Mouse (Mus musculus): Measurements from ENCODE around the gene Scn4b. TPM values are rescaled to one million over a fixed set of nuclear protein-coding genes. Genes with fewer than 3 reads are reported as not detected.

Scn4b gene
- polyA plus RNA-seq, 1 experiment from 2014 or later = 1.0 TPM

DNA sequence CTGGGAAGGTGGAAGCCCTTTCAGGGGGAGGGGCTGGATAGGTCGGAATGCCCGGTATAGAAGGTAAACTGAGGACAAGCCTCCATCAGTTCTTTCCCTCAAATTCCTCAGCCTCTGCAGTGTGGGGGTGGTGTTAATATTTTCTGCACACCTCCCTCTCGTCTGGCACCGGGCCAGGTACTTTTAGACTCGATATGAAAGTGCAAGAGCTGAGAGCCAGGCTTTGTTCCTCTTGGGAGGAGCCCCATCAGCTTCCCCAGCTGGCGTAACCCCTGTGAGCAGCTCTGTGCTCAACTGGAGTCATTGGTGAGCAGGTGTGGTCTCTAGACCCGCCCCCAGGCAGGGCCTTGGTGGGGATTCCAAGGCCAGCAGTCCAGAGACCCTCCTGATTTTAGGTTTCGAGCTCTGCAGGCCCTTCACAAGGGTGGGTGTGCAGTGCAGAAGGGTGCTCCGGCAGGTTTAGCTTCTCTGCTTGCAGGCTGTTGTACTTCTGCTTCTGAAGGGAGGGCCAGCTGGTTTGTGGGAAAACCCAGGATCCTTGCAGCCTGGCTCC, 15.9 kb upstream of the Scn4b start:
- H3K27me3 ChIP-seq (ENCODE audit: insufficient read depth, low read length) = no peaks in the 10 kb centered on the region
- no peaks in the 10 kb centered on the region for H3K9me3 ChIP-seq (ENCODE audit: low read length)
- WGBS = 28% methylated on average over 9 of the region's 9 CpGs
- H3K36me3 ChIP-seq (ENCODE audit: insufficient read depth, low read length) = no peaks in the 10 kb centered on the region
- peak; percentile 47; the same call in 1 of the 2 replicates for ATAC-seq (ENCODE audit: low FRiP score, low TSS enrichment)
- peak overlapping the region; percentile 43 for H3K4me2 ChIP-seq (replicated peaks; ENCODE audit: low read depth, low read length)
- H3K4me1 ChIP-seq (ENCODE audit: insufficient read depth, low read length) = peaks cover 16% of the 10 kb centered on the region
- no peak overlapping the region for H3K27ac ChIP-seq (ENCODE audit: low read length)
- peak overlapping the region; percentile 25 for H3K4me3 ChIP-seq (ENCODE audit: low read length)
- peak overlapping the region; percentile 50 for H3K9ac ChIP-seq (replicated peaks; ENCODE audit: low read length)

- ATAC-seq (ENCODE audit: low FRiP score, low TSS enrichment) = no peak
- H3K9ac ChIP-seq (replicated peaks; ENCODE audit: low read length) = no peak overlapping the region
- no peaks in the 10 kb centered on the region for H3K9me3 ChIP-seq (ENCODE audit: low read length)
- H3K4me2 ChIP-seq (replicated peaks; ENCODE audit: low read depth, low read length) = no peak overlapping the region
- no peak overlapping the region for H3K27ac ChIP-seq (ENCODE audit: low read length)
- WGBS = 93% methylated on average over 14 of the region's 14 CpGs
- H3K27me3 ChIP-seq (ENCODE audit: insufficient read depth, low read length) = no peaks in the 10 kb centered on the region
- peaks cover 7% of the 10 kb centered on the region for H3K4me1 ChIP-seq (ENCODE audit: insufficient read depth, low read length)
- no peak overlapping the region for H3K4me3 ChIP-seq (ENCODE audit: low read length)
- H3K36me3 ChIP-seq (ENCODE audit: insufficient read depth, low read length) = no peaks in the 10 kb centered on the region
These were observed 13.0 kb upstream of the Scn4b start for GRCm38 (mm10) chr9:45125211-45125610.

DNA sequence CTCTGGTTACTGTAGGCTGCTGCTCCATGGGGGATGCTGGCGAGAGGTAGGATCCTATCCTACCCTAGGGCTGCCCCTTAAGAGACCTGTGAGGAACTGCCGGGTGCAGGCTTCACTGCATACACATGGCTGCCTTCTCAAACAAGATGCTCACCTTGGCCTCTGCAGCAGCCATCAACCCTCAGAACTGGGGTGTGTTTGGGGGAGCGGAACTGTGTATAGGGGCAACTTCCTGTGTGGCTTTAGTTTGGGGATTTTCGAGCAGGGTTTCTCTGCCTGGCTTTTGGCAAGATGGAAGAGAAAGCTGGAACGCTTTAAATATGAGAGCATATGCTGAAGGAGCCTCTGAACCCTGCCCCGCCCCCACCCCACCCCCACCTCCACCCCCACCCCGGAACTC, 11.3 kb upstream of the Scn4b start:
- Histone ChIP-seq H3K4me2 (replicated peaks; ENCODE audit: low read depth, low read length) (no peak overlapping the region), H3K36me3 (ENCODE audit: insufficient read depth, low read length) (no peaks in the 10 kb centered on the region), H3K9ac (replicated peaks; ENCODE audit: low read length) (no peak overlapping the region), H3K4me3 (ENCODE audit: low read length) (no peak overlapping the region), H3K4me1 (ENCODE audit: insufficient read depth, low read length) (peaks cover 5% of the 10 kb centered on the region), H3K27me3 (ENCODE audit: insufficient read depth, low read length) (no peaks in the 10 kb centered on the region), H3K27ac (ENCODE audit: low read length) (no peak overlapping the region), H3K9me3 (ENCODE audit: low read length) (no peaks in the 10 kb centered on the region)
- 60% methylated on average over 7 of the region's 7 CpGs for WGBS
- no peak for ATAC-seq (ENCODE audit: low FRiP score, low TSS enrichment)

- no peak overlapping the region for H3K27ac ChIP-seq (ENCODE audit: low read length)
- no peak overlapping the region for H3K9ac ChIP-seq (replicated peaks; ENCODE audit: low read length)
- H3K36me3 ChIP-seq (ENCODE audit: insufficient read depth, low read length) = no peaks in the 10 kb centered on the region
- no peak for ATAC-seq (ENCODE audit: low FRiP score, low TSS enrichment)
- peaks cover 7% of the 10 kb centered on the region; the same call in 1 of the 2 replicates for H3K27me3 ChIP-seq (ENCODE audit: insufficient read depth, low read length)
- 82% methylated on average over 3 of the region's 3 CpGs for WGBS
- H3K9me3 ChIP-seq (ENCODE audit: low read length) = no peaks in the 10 kb centered on the region
- H3K4me2 ChIP-seq (replicated peaks; ENCODE audit: low read depth, low read length) = no peak overlapping the region
- H3K4me1 ChIP-seq (ENCODE audit: insufficient read depth, low read length) = no peaks in the 10 kb centered on the region
- H3K4me3 ChIP-seq (ENCODE audit: low read length) = no peak overlapping the region
These were observed 8.1 kb upstream of the Scn4b start for GRCm38 (mm10) chr9:45130119-45130518.

DNA sequence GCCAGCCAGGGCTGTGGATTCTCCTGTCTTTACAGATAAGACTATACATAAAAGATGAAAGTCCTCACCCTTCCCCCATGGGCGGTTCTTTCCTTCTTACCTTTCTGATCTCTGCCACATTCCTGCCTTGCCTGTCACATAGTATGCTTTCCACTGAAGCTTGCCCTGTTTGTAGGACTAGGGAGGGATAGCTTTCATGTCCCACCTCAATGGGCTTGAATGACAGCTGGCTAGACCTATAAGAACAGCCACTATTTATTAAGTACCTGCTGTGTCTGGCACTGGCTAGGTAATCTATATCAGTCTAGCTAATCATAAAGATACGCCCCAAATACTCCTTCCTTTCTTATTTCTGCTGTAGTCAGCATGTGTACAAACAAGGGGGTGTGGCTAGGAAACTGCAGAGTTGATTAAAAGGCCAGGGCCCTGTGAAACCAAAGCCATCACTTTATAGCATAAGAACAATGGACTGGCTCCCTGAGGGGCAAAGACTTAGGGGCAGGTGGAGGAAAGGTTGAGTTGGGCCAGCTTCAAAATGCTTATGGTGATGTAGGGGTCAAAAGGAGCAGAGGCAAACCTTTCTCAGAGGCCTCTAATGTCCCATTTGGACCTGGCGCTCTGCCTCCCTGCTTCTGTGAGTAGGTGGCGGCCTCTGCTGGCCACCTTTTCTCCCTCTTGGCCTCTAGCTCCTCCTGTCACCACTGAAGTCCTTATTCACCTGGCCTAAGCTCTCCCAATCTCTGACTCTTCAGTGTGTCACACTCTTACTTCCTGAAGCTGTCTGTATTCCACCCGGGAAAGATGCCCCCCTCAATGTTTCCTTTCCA, 4.5 kb upstream of the Scn4b start:
- Histone ChIP-seq H3K27me3 (ENCODE audit: insufficient read depth, low read length) (peaks cover 34% of the 10 kb centered on the region), H3K4me3 (ENCODE audit: low read length) (no peak overlapping the region), H3K9me3 (ENCODE audit: low read length) (no peaks in the 10 kb centered on the region), H3K36me3 (ENCODE audit: insufficient read depth, low read length) (no peaks in the 10 kb centered on the region), H3K4me1 (ENCODE audit: insufficient read depth, low read length) (peaks cover 18% of the 10 kb centered on the region), H3K9ac (replicated peaks; ENCODE audit: low read length) (no peak overlapping the region), H3K27ac (ENCODE audit: low read length) (no peak overlapping the region), H3K4me2 (replicated peaks; ENCODE audit: low read depth, low read length) (no peak overlapping the region)
- WGBS = 23% methylated on average over 5 of the region's 5 CpGs
- no peak for ATAC-seq (ENCODE audit: low FRiP score, low TSS enrichment)

DNA sequence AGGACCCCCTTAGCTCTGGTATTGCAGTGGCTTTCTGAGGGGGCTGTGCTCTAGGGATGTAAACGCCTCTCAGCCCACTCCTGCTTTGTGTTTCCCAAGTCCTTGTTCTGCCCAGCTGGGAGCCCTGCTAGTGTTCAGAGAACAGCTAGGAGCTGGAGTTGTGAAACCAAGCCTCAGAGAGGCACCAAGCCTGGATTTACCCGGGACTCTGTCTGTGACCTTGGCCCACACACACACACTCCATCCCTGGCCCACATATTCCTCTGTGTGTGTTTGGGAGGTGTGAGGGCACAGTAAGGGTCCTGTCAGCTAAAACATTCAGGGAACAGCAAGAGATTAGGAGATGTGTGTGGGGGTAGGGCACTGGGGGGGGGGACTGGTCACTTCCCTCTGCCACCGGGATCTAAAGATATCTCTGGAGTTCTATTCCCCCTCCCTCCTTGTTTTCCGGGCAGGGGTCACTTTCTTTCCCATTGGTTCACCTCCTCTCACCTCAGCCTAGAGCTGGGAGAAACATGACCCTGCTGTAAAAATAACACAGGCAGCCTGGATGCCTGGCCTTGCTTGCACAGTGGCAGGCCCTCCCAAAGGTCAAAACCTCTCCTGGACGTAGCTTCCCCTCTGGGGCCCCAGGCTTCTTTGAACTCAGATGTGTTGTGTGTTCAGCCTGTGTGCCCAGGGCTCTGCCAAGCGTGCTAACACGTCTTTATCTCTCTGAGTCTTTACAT, 1.6 kb upstream of the Scn4b start:
- Histone ChIP-seq H3K4me1 (ENCODE audit: insufficient read depth, low read length) (peaks cover 20% of the 10 kb centered on the region), H3K4me2 (replicated peaks; ENCODE audit: low read depth, low read length) (no peak overlapping the region), H3K27me3 (ENCODE audit: insufficient read depth, low read length) (peaks cover 63% of the 10 kb centered on the region), H3K27ac (ENCODE audit: low read length) (no peak overlapping the region), H3K36me3 (ENCODE audit: insufficient read depth, low read length) (no peaks in the 10 kb centered on the region), H3K9me3 (ENCODE audit: low read length) (no peaks in the 10 kb centered on the region), H3K4me3 (ENCODE audit: low read length) (no peak overlapping the region), H3K9ac (replicated peaks; ENCODE audit: low read length) (no peak overlapping the region)
- ATAC-seq (ENCODE audit: low FRiP score, low TSS enrichment) = no peak
- WGBS = 12% methylated on average over 7 of the region's 7 CpGs

GRCm38 (mm10) chr9:45139082-45139481, 887 bp downstream of the Scn4b start:
- peak overlapping the region; percentile 57 for H3K4me3 ChIP-seq (ENCODE audit: low read length)
- no peaks in the 10 kb centered on the region for H3K9me3 ChIP-seq (ENCODE audit: low read length)
- H3K27me3 ChIP-seq (ENCODE audit: insufficient read depth, low read length) = peaks cover 85% of the 10 kb centered on the region
- H3K27ac ChIP-seq (ENCODE audit: low read length) = no peak overlapping the region
- peak overlapping the region; percentile 97 for H3K4me2 ChIP-seq (replicated peaks; ENCODE audit: low read depth, low read length)
- no peak overlapping the region for H3K9ac ChIP-seq (replicated peaks; ENCODE audit: low read length)
- H3K4me1 ChIP-seq (ENCODE audit: insufficient read depth, low read length) = peaks cover 20% of the 10 kb centered on the region
- no peaks in the 10 kb centered on the region for H3K36me3 ChIP-seq (ENCODE audit: insufficient read depth, low read length)
- WGBS = 3% methylated on average over 7 of the region's 7 CpGs
- no peak for ATAC-seq (ENCODE audit: low FRiP score, low TSS enrichment)

DNA sequence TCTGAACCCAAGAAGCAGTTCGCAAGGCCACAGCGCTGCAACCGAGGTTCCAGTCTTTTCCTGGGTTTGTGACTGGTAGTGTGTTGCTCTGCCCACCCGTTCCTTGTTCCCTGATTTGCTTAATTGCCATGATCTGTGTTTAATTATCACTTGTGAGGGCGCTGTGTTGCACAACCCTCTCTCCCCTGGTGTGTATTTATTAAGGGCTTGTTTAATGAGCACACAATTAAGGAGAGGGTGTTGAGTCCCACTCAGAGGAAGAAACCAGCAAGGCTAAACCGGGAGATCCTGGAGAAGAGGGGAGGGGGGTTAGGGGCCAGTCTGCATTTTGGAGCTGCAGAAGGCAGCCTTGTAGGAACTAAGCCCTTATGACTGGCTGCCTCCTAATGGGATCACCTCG, 2.8 kb downstream of the Scn4b start:
- Histone ChIP-seq H3K27ac (ENCODE audit: low read length) (no peak overlapping the region), H3K9me3 (ENCODE audit: low read length) (no peaks in the 10 kb centered on the region), H3K9ac (replicated peaks; ENCODE audit: low read length) (no peak overlapping the region), H3K4me3 (ENCODE audit: low read length) (no peak overlapping the region), H3K4me2 (replicated peaks; ENCODE audit: low read depth, low read length) (no peak overlapping the region), H3K4me1 (ENCODE audit: insufficient read depth, low read length) (peaks cover 26% of the 10 kb centered on the region), H3K36me3 (ENCODE audit: insufficient read depth, low read length) (no peaks in the 10 kb centered on the region), H3K27me3 (ENCODE audit: insufficient read depth, low read length) (peaks cover 87% of the 10 kb centered on the region)
- WGBS = 58% methylated on average over 7 of the region's 7 CpGs
- no peak for ATAC-seq (ENCODE audit: low FRiP score, low TSS enrichment)

DNA sequence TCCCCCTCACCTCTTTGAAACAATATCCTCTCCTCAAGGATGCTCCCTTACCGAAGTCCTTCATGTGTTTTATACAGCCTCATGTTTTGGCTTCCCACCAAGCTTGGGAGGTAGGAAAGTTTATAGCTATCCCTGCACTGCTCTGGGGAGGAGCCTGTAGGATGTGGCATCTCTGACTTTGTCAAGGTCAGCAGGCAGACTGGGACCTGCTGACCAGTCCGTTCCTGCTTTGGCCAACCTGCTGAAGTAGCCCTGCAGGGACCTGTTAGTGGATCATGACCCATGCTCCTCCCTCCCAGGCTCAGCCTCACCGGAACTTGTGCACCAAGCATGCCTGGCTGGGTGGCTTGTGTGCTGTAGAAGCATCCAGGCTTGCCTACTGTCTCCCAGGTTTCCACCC, 4.5 kb downstream of the Scn4b start:
- no peaks in the 10 kb centered on the region for H3K36me3 ChIP-seq (ENCODE audit: insufficient read depth, low read length)
- H3K4me1 ChIP-seq (ENCODE audit: insufficient read depth, low read length) = peaks cover 20% of the 10 kb centered on the region
- H3K4me2 ChIP-seq (replicated peaks; ENCODE audit: low read depth, low read length) = no peak overlapping the region
- 20% methylated on average over 3 of the region's 3 CpGs for WGBS
- no peak overlapping the region for H3K27ac ChIP-seq (ENCODE audit: low read length)
- H3K4me3 ChIP-seq (ENCODE audit: low read length) = no peak overlapping the region
- no peak overlapping the region for H3K9ac ChIP-seq (replicated peaks; ENCODE audit: low read length)
- H3K9me3 ChIP-seq (ENCODE audit: low read length) = no peaks in the 10 kb centered on the region
- peaks cover 91% of the 10 kb centered on the region for H3K27me3 ChIP-seq (ENCODE audit: insufficient read depth, low read length)
- no peak for ATAC-seq (ENCODE audit: low FRiP score, low TSS enrichment)

Measured in kidney, embryonic 16.5 days (tissue).